Mouse (Mus musculus) R1 (cell line): ENCODE results near the gene Ptgdr.
"Not testable (repeated sequence)": the region's sequence is repeated elsewhere in the genome, so short reads cannot be mapped to it uniquely, and the experiment has no call there.

ENCODE experiments used
- DNase-seq: peaks from one replicate; pipeline ENCODE4 v3.0.0-alpha.2; 2018; ENCODE audit warnings: low read depth, low spot score

Ptgdr gene

DNA sequence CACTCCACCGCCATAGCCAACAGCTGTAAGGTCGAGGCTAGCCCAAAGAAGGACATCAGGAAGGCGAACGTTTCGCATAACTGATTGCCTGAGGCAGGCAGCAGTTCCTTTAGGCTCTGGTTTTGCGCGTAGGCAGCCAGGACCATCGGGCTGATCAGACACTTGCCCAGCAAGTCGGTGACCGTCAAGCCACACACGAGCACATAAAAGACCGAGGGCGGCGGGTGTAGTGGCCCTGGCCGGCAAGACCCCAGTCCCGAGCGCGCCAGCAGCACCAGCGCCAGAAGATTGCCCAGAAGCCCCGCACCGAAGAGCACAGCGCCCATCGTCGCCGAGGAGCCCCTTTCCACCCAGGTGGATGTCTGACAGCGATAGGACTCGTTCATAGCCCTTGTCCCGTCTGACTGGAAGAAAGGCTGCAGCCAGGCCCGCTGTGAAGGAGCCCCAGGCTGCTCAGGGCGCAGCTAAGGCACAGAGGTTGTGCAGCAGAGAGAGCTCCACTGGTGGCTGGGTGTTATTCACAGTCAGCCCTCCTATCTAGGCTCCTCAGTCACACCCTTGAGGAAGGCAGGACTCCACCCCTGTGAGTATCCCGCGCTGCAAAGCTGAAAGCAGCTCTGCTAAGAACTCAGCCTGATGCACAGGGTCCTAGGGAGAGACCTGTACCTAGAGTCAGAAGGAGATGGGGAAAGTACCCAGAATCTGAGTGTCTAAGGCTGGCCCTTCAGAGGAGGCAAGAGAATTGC, at the start of gene Ptgdr:
TSS of gene Ptgdr (minus strand) at position 508 of the 746 bp plus-strand sequence.
- peak; percentile 42 for DNase-seq

DNA sequence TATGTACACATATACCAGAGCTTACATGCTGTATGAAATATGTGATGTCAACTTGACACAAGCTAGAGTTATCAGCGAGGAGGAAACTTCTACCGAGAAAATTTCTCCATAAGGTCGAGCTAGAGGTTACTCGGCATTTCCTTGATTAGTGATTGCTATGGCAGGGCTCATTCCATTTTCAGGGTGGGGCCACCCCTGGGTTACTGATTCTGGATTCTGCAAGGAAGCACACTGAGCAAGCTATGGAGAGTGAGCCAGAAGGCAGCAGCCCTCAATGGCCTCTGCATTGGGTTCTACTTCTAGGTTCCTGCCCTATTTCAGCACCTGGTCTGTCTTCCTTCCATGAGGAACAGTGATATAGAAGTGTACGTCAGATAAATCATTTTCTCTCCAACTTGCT, 48.6 kb upstream of the Ptgdr start:
- no peak for DNase-seq

DNA sequence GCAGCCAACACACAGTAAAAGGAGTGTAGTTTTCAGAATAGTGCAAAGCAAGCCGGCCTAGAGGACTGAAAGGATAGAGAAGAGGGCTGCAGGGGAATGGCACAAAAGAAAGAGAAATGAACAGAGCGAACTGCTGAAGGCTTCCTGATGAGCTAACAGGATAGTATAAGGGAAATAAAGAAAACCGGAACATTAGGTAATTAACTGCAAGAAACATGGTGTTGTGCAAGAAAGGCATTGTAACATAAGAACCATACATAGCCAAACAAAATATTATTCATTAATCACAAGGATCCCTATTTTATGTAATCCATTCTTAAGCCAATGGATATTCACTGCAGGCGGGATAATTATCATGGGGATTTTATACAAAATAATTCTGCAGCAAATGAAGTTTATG, 45.0 kb upstream of the Ptgdr start:
- no peak for DNase-seq

DNA sequence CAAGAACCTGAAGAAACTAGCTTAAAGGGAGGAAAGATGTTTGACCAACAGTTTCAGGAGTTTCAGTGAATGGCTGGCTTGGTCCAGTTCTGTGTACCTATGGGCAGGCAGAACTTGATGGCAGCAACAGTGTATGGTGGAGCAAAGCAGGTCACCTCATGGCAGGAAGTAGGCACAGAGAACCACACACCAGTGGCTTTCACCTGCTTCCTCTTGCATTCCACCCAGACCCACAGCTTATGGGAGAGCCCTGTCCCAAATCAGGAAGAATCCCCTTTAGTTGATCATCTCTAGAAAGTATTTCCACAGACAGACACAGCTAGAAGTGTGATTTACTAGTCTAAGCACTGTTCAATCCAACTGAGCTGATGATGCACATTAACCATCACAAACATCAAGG, 42.6 kb upstream of the Ptgdr start:
- not testable (repeated sequence) for DNase-seq

DNA sequence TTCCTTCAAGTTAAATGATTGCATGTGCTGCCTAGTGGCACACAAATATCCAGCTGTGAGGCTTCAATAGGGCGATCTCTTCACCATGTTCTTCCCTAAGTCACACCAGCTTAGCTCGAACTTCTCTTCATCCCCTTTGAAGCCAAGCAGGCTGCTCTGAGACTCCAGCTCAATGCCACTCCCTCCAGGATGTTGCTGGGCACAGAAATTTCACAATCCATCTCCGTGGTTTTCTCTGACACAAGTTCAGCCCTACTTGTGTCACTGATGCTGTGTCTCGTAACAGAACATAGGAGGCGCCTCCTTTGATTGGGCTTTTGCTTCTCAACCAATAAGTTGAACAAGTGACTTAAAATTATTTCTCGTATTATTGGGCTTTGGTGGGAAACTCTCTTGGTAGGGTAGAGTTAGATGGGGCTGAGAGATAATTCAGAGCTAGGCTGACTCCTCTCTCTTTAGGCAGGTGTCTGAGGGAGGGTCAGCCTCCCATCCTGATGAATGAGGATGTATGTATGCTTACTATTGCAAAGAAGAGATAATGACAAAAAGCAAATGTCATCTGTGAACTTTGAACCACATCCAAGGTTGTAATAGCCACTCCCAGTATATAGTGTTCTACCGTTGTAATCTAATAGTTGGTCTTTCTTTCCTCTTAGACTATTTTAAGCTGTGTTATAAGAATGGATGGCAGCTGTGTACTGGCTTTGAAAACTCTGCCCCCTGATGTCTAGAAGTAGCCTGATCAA, 32.4 kb upstream of the Ptgdr start:
- no peak for DNase-seq

DNA sequence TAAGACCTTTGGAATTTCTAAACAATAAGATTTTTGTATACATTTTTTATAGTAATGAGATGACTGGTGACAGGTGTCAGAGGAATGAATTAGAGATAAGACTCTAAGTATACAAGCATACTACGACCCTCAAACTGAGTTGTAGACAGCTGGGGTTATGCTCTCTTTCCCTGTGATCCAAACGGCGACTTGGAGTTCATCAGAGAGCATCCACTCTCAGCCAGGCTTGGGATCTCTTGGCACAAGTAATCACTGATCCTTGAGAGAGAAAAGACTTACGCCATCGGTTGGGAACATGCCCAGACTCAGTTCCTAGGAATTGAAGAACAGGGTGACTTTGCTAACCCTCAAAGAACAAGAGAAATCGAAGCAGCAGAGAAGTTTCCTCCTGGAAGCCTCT, 10.5 kb upstream of the Ptgdr start:
- DNase-seq = no peak

DNA sequence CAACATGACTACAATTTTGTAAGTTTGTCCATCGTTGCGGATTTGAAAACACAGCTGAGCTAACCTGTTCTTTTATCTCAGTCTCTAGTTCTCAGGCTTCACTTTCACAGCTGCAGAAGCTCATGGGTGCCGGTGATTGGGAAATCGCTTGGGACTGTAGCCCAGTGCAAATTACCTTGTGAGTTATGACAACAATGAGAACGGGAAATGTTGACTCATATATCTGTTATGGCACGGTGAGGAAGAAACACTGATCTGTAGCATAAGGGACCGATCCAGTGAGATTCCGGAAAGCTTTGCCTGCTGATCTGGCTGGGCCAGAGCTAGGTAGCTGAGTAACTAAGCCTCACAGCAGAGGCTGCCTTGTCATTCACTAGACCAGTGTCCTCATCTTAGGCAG, 6.5 kb upstream of the Ptgdr start:
- no peak for DNase-seq

DNA sequence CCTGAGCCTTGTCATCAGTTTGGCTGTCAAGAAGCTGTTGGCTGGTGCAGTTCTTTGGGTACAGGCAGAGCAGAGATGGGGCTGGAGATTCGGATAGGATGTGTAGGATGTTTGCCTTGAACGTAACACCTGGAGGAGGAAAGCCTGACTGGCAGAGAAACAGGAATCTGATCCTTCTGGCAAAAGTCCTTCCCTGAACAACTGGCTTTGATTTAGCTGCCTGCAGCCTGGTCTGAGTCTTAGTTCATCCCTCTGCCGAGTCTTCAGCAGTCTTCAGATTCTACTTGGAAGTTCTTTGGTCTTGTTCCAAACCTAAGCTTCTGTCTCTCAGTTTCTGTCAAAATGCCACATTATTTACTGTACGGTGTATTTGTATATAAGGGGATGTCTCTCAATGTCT, 3.9 kb upstream of the Ptgdr start:
- no peak for DNase-seq

DNA sequence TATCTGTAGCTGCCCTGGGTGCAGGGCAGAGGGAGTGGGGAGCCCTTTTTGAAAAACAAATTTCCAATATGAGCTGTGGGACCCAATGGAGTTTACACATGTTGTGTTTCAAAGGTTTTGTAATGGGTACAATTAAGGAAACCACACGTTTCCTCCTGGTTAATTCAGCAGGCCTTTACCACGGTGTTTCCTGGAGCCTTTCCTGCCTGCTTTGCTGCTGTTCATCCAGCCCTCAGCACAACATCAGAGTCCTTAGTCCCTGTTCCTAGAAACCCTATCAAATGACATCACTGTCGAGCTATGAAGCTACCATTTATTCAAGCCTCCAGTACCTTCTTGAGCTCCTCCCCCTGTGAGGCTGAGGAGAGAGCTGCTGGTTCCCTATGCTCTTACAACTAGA, 2.0 kb upstream of the Ptgdr start:
- DNase-seq = no peak

DNA sequence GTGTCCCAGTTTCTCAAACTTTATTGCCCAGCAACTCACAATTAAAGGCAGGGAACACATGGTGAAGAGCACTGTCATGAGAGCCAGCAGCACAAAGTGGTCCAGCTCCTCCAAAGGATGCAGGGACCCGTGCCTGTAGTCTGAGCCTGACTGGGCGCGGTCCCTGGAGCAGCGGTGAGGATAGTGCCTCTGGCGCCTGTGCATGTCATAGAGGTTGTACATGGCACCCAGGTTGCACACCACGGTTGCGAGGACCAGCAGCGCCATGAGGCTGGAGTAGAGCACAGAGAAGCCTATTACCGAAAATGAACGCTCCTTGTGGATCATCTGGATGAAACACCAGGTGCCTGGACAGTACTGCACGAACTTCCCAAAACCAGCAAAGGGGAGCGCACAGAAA, 803 bp downstream of the Ptgdr start:
- DNase-seq = peak; percentile 6

DNA sequence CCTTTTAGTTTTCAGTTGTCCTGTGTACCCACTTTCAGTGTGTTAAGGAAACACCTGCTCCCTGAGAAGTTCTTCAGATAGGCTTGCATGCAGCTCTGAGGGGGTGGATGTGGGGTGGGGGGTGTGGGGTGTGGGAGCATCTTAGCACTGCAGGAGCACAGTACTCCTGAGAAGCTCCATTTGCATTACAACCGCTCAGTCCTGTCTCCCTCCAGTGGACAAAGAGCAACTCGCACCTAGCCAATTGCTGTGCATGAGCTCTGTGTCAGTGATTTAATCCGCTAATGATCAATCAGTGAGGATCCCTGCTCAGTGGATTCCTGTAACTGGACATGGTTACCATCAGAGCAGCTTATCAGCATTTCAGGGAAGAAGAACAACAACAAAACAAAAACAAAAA, 8.5 kb downstream of the Ptgdr start:
- DNase-seq = peak; percentile 64

DNA sequence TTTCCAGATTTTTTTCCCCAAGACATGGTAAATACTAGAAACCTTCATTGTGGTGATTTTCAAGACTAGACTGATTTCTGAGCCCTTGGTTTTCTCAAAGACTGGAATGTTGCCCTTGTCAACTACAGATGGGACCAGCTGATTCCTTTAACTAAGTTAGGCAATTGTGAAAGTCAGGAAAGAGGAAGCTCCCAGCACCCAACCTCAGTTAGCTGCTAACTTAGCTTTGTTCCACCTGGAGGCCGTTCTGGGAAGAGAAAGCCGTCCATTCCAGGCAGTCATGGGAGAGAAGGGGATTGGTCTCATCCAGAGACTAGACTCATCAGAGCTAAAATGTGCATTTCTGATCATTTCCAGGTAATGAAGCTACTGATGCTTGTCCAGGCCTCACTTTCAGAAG, 11.4 kb downstream of the Ptgdr start:
- no peak for DNase-seq

DNA sequence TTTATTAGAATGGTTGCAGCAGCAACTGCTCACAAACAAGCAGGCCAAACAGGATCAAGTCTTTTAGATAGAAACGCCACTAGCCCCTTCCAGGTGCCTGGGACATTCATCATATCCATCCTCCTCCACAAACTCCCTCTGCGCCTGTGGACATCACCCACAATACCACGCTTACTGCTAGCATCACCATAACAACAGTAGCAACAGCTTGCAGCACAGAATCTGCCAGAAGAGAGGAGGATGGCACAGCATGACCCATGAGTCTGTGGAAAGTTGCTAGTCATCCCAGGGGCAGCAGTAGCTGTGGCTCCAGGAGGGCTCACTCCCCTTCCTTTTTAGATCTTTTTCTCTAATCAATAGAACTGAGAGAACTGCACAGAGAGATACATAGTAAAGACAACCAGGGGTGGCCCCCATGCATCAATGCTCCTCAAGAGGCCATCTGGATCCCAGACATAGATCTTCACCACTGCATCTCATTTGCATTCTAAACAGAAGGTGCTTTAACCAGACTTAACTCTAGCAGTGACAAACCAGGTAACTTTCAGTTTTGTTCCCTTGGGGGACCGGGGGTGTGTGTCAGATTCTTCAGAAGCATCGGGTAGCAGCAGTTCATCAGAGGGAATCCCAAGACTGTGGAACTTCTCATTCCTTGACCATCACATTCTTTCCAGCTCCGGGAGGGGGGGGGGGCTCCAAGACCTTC, 12.5 kb downstream of the Ptgdr start:
- DNase-seq = peak; percentile 8

DNA sequence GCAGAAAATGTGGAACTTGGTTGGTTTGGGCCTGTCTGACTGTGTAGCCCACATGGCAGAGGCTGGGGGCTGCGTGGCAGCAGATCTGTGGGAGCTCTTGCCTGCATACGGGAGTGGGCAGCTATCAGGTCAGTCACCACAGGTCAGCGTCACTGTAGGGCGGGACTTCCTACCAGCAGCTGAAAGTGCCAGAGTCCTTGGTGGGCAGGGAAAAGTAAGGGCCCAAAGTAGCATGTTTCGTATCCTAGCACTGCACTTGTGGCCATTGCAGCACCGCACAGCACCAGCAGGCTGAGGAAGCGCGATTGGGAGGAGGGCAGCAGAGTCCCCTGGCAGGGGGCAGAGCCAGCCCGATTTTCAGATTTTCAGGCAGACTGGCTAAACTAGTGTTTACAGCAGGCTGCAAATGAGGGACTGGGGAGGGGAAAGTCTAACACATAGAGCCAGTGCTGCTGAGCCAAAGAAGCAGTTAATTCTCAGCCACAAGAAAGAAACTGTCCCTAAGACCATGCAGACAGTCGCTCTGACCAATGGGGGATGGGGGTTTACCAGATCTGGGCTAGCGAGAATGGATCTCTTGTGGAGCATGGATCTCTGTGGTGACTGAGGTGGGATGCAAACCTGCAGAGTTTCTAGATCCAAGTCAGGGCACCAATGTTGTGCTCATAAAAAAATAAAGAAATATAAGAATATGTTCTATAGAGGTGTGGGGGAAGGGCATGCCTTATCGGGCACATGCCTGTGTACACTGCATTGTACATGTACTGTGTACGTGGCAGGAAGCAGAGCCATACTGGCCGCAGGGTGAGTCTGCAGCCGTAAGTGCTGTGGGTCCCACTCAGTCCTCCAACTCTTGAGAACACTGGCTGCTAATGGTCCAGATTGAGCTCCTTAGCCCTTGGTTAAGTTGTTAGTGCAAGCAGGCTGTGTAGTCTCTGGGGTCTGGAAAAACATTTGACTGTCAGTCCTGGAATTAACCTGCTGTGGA, 15.1 kb downstream of the Ptgdr start:
- DNase-seq = peak; percentile 11

DNA sequence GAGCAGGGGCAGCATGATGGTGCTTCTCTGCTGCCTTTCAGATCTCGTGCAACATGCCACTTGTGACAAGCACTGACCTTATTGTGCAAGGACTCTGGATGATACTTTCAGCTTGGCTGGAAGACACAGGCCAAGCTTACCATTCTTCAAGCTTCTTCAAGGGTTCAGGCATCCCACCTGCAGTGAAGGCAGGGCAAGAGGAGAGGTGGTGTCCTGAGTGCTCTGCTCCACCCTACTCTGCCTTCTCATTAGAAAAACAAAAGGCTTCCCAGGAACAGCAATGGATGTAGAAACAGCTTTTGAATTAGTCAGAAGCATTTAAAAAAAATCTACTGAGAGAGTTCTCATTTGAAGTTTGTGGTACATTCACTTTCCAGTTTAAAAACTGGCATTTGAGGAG, 20.5 kb downstream of the Ptgdr start:
- peak; percentile 78 for DNase-seq

DNA sequence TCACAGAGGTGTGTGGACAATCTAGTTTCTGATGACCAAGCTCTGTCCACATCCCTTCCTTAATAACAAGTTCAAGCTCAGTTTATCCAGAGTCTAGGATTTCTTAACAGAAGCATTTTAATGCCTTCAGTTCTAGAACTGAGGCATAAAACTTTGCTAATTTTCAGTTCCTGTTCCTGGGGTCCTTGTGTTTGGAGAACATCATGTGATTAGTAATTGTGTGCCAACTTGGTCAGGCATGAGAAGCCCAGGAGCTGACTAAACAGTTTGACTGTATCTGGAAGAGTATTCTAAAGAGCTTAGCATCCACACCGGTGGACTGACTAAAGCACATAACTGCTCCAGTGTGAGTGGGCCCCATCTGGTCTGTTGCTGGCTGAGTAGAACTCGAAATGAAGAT, 24.0 kb downstream of the Ptgdr start:
- DNase-seq = no peak

DNA sequence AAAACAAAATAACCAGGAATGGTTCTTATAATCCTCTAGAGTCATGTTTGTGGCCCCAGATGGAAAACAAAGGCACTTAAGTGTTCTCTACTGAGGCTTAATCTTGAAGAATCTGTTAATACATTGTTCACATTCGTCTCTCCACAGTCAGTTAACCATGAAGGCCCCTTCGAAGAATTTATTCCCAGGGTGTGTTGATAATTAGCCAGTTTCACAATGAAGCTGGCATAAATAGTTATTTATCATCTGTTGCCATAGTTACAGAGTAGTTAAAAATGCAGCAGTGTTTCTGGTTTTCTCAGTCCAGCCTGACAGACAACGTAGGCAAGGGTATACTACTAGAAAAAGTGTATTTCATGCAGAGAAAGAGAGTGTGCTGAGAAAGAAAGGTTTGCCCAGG, 25.0 kb downstream of the Ptgdr start:
- DNase-seq = not testable (repeated sequence)

DNA sequence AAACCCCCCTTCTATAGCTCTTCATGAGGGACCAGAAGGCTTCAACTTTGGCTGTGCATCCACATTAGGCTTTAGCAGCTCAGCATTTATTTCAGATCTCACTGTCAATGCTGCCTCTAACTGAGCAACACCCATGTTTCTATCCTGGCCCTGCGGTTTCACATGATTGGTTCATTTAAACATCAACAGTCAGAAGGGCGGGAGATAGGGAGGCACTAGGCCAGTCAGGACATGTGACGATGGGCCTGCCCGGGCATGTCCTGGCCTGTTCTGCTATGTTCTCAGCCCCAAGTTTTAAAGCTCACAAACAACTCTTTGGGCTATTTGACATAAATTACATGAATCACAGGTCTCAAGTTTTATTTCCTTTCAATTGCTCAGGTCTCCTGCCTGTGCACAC, 26.1 kb downstream of the Ptgdr start:
- peak; percentile 23 for DNase-seq

DNA sequence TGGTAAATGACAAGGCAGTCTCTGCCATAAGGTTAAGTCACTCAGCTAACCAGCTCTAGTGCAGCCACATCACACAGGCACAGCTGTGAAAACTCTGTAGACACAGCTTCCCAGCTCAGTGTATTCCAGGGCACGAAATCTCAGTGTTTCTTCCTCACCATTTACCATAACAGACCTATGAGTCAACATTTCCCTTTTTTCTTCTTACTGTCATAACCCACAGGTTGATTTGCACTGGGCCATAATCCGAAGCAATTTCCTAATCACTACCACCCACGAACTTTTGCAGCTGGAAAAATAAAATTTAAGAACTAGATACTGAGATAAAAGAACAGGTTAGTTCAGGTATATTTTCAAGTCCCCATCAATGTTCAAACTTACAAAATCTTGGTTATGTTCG, 31.4 kb downstream of the Ptgdr start:
- no peak for DNase-seq

DNA sequence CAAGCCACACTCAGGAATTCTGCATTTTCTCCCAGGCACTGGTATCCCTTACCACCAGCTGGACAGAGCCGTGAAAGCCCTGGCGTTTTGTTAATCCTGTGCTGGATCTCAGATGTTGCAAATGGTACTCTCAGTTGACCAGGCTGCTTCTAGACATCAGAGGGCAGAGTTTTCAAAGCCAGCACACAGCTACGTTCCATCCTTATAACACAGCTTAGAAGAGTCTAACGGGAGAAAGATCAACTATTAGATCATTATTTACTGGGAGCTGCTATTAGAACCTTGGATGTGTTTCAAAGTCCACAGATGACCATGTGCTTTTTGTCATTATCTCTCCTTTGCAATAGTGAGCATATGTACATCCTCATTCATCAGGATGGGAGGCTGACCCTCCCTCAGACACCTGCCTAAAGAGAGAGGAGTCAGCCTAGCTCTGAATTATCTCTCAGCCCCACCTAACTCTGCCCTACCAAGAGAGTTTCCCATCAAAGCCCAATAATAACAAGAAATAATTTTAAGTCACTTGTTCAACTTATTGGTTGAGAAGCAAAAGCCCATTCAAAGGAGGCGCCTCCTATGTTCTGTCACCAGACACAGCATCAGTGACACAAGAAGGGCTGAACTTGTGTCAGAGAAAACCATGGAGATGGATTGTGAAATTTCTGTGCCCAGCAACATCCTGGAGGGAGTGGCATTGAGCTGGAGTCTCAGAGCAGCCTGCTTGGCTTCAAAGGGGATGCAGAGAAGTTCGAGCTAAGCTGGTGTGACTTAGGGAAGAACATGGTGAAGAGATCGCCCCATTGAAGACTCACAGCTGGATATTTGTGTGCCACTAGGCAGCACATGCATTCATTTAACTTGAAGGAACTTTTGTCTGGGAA, 37.8 kb downstream of the Ptgdr start:
- DNase-seq = no peak
